Mouse (Mus musculus) limb, embryonic 12.5 days (tissue): ENCODE results near the gene Zfp189. TPM values are rescaled to one million over a fixed set of nuclear protein-coding genes. Genes with fewer than 3 reads are reported as not detected.

ENCODE experiments used
- ATAC-seq: fragments of 200-750 bp; cut with Nextera tagmentation; 2 replicates; pipeline ENCODE4 v1.8.0; 2017; ENCODE audit warnings: low read depth, moderate TSS enrichment; ENCODE audit not compliant: insufficient number of reproducible peaks, insufficient read depth, low FRiP score, low TSS enrichment
- H3K27ac ChIP-seq: fragments of 300-500 bp; sonication (generic); 2 replicates; pipeline ENCODE4 v1.5.1; 2016; ENCODE audit warnings: mild to moderate bottlenecking, moderate library complexity
- H3K27me3 ChIP-seq: fragments of 300-500 bp; sonication (generic); 2 replicates; pipeline ENCODE4 v1.6.1; 2016; ENCODE audit warnings: mild to moderate bottlenecking, moderate library complexity
- H3K36me3 ChIP-seq: fragments of 300-500 bp; sonication (generic); 2 replicates; pipeline ENCODE4 v1.6.1; 2016; ENCODE audit warnings: mild to moderate bottlenecking, moderate library complexity
- H3K4me1 ChIP-seq: fragments of 300-500 bp; sonication (generic); replicated peaks from 2 replicates; pipeline ENCODE4 v1.6.1; 2016
- H3K4me2 ChIP-seq: fragments of 300-500 bp; sonication (generic); 2 replicates; pipeline ENCODE4 v1.6.1; 2016; ENCODE audit warnings: mild to moderate bottlenecking, moderate library complexity
- H3K4me3 ChIP-seq: fragments of 300-500 bp; sonication (generic); replicated peaks from 2 replicates; pipeline ENCODE4 v1.5.1; 2016; ENCODE audit warnings: mild to moderate bottlenecking
- H3K9ac ChIP-seq: fragments of 300-500 bp; sonication (generic); replicated peaks from 2 replicates; pipeline ENCODE4 v1.6.1; 2016; ENCODE audit warnings: mild to moderate bottlenecking, moderate library complexity
- H3K9me3 ChIP-seq: fragments of 300-500 bp; sonication (generic); 2 replicates; pipeline ENCODE4 v1.6.1; 2016; ENCODE audit warnings: mild to moderate bottlenecking, moderate library complexity
- WGBS: fragments of 180-500 bp; shearing (Covaris S2); methylation state at CpG from one replicate; pipeline ENCODE4 v1.1.7; 2016; 5-methylcytosine and 5-hydroxymethylcytosine counted together
- polyA plus RNA-seq: library from polyadenylated mRNA; unstranded; fragments of >200 nt; fragmentation: Nextera tagmentation; extraction: Ambion mirVana; gene quantifications from 2 replicates; pipeline ENCODE4 v1.2.1, GENCODE M21; 2016

The Zfp189 gene
- polyA plus RNA-seq, 1 experiment from 2014 or later, result 13.6 TPM

GRCm38 (mm10) chr4:49539665-49540064 lies 18.7 kb downstream of the Zfp189 start:
- 83% methylated on average over 6 of the region's 6 CpGs for WGBS

GRCm38 (mm10) chr4:49540966-49541365 lies 20.0 kb downstream of the Zfp189 start:
- H3K9me3 ChIP-seq, result no peaks in the 10 kb centered on the region
- H3K4me3 ChIP-seq, result no peak overlapping the region
- H3K36me3 ChIP-seq, result no peaks in the 10 kb centered on the region
- no peaks in the 10 kb centered on the region for H3K4me1 ChIP-seq
- no peak overlapping the region for H3K27ac ChIP-seq
- ATAC-seq, result no peak
- no peaks in the 10 kb centered on the region for H3K27me3 ChIP-seq
- WGBS, result 73% methylated on average over 3 of the region's 3 CpGs
- H3K9ac ChIP-seq, result no peak overlapping the region
- no peak overlapping the region for H3K4me2 ChIP-seq

More at GRCm38 (mm10) chr4:49539665-49540064, 18.7 kb downstream of the Zfp189 start:
- no peak overlapping the region for H3K9ac ChIP-seq
- no peak overlapping the region for H3K27ac ChIP-seq
- no peak overlapping the region for H3K4me3 ChIP-seq
- no peaks in the 10 kb centered on the region for H3K27me3 ChIP-seq
- no peak overlapping the region for H3K4me2 ChIP-seq
- no peak for ATAC-seq
- no peaks in the 10 kb centered on the region for H3K36me3 ChIP-seq
- no peaks in the 10 kb centered on the region for H3K9me3 ChIP-seq
- H3K4me1 ChIP-seq, result no peaks in the 10 kb centered on the region

- Histone ChIP-seq H3K36me3 (no peaks in the 10 kb centered on the region), H3K27ac (no peak overlapping the region), H3K4me1 (no peaks in the 10 kb centered on the region), H3K4me2 (no peak overlapping the region), H3K27me3 (no peaks in the 10 kb centered on the region), H3K9ac (no peak overlapping the region), H3K4me3 (no peak overlapping the region), H3K9me3 (no peaks in the 10 kb centered on the region)
- ATAC-seq, result no peak
- WGBS, result 82% methylated on average over 2 of the region's 2 CpGs
Observed at GRCm38 (mm10) chr4:49546026-49546425, 25.1 kb downstream of the Zfp189 start.

GRCm38 (mm10) chr4:49546873-49547543 lies 26.0 kb downstream of the Zfp189 start:
- no peaks in the 10 kb centered on the region for H3K27me3 ChIP-seq
- no peak for ATAC-seq
- H3K27ac ChIP-seq, result no peak overlapping the region
- WGBS, result 76% methylated on average over 6 of the region's 6 CpGs
- no peaks in the 10 kb centered on the region for H3K9me3 ChIP-seq
- H3K4me3 ChIP-seq, result no peak overlapping the region
- no peaks in the 10 kb centered on the region for H3K4me1 ChIP-seq
- no peak overlapping the region for H3K4me2 ChIP-seq
- H3K36me3 ChIP-seq, result no peaks in the 10 kb centered on the region
- no peak overlapping the region for H3K9ac ChIP-seq

GRCm38 (mm10) chr4:49547544-49548219 lies 26.7 kb downstream of the Zfp189 start:
- 85% methylated on average over 7 of the region's 7 CpGs for WGBS
- H3K4me3 ChIP-seq, result no peak overlapping the region
- ATAC-seq, result no peak
- H3K27ac ChIP-seq, result no peak overlapping the region
- no peaks in the 10 kb centered on the region for H3K9me3 ChIP-seq
- H3K27me3 ChIP-seq, result no peaks in the 10 kb centered on the region
- H3K4me2 ChIP-seq, result no peak overlapping the region
- H3K4me1 ChIP-seq, result no peaks in the 10 kb centered on the region
- no peak overlapping the region for H3K9ac ChIP-seq
- H3K36me3 ChIP-seq, result no peaks in the 10 kb centered on the region

- no peak for ATAC-seq
- H3K27ac ChIP-seq, result no peak within 1 kb of the TSS
- no peak within 1 kb of the TSS for H3K4me3 ChIP-seq
- H3K9ac ChIP-seq, result no peak within 1 kb of the TSS
- no peaks in the 10 kb centered on the region for H3K4me1 ChIP-seq
- no peaks in the 10 kb centered on the region for H3K9me3 ChIP-seq
- no peak within 1 kb of the TSS for H3K4me2 ChIP-seq
- H3K27me3 ChIP-seq, result no peaks in the 10 kb centered on the region
- 48% methylated on average over 3 of the region's 3 CpGs for WGBS
- no peaks in the 10 kb centered on the region for H3K36me3 ChIP-seq
Observed at GRCm38 (mm10) chr4:49549383-49549782, 28.4 kb downstream of the Zfp189 start, which contains the start of gene Aldob. Gene Aldob (minus strand): TSS chr4:49549546.

GRCm38 (mm10) chr4:49553380-49553779 lies 32.4 kb downstream of the Zfp189 start:
- WGBS, result 72% methylated on average over 5 of the region's 5 CpGs
- H3K4me3 ChIP-seq, result no peak overlapping the region
- H3K27ac ChIP-seq, result no peak overlapping the region
- H3K9me3 ChIP-seq, result no peaks in the 10 kb centered on the region
- no peak overlapping the region for H3K9ac ChIP-seq
- H3K36me3 ChIP-seq, result no peaks in the 10 kb centered on the region
- ATAC-seq, result no peak
- H3K27me3 ChIP-seq, result no peaks in the 10 kb centered on the region
- no peaks in the 10 kb centered on the region for H3K4me1 ChIP-seq
- H3K4me2 ChIP-seq, result no peak overlapping the region

- no peak overlapping the region for H3K9ac ChIP-seq
- no peak overlapping the region for H3K4me2 ChIP-seq
- 99% methylated on average over 7 of the region's 7 CpGs for WGBS
- no peak for ATAC-seq
- no peaks in the 10 kb centered on the region for H3K36me3 ChIP-seq
- H3K4me3 ChIP-seq, result no peak overlapping the region
- H3K9me3 ChIP-seq, result no peaks in the 10 kb centered on the region
- no peak overlapping the region for H3K27ac ChIP-seq
- no peaks in the 10 kb centered on the region for H3K4me1 ChIP-seq
- no peaks in the 10 kb centered on the region for H3K27me3 ChIP-seq
Observed at GRCm38 (mm10) chr4:49557375-49557774, 36.4 kb downstream of the Zfp189 start.

- Histone ChIP-seq H3K4me2 (no peak overlapping the region), H3K36me3 (no peaks in the 10 kb centered on the region), H3K27me3 (no peaks in the 10 kb centered on the region), H3K4me1 (no peaks in the 10 kb centered on the region), H3K27ac (no peak overlapping the region), H3K4me3 (no peak overlapping the region), H3K9me3 (no peaks in the 10 kb centered on the region), H3K9ac (no peak overlapping the region)
- 60% methylated on average over 2 of the region's 2 CpGs for WGBS
- no peak for ATAC-seq
Observed at GRCm38 (mm10) chr4:49558181-49558580, 37.2 kb downstream of the Zfp189 start.

GRCm38 (mm10) chr4:49559915-49560772 lies 39.2 kb downstream of the Zfp189 start:
- Histone ChIP-seq H3K27ac (no peak overlapping the region), H3K9me3 (no peaks in the 10 kb centered on the region), H3K4me2 (no peak overlapping the region), H3K4me1 (no peaks in the 10 kb centered on the region), H3K9ac (no peak overlapping the region), H3K4me3 (no peak overlapping the region), H3K36me3 (no peaks in the 10 kb centered on the region), H3K27me3 (no peaks in the 10 kb centered on the region)
- ATAC-seq, result no peak
- whole genome bisulfite sequencing, result 68% methylated on average over 20 of the region's 20 CpGs

GRCm38 (mm10) chr4:49567613-49568012 lies 46.6 kb downstream of the Zfp189 start:
- no peak overlapping the region for H3K27ac ChIP-seq
- ATAC-seq, result peak; percentile 73; the same call in 1 of the 2 replicates
- H3K4me1 ChIP-seq, result no peaks in the 10 kb centered on the region
- H3K4me2 ChIP-seq, result no peak overlapping the region
- 26% methylated on average over 3 of the region's 3 CpGs for WGBS
- H3K36me3 ChIP-seq, result no peaks in the 10 kb centered on the region
- H3K27me3 ChIP-seq, result no peaks in the 10 kb centered on the region; the same call in 1 of the 2 replicates
- H3K9ac ChIP-seq, result no peak overlapping the region
- H3K4me3 ChIP-seq, result no peak overlapping the region
- no peaks in the 10 kb centered on the region for H3K9me3 ChIP-seq
